Mouse (Mus musculus) ES-E14 (cell line): ENCODE results near the gene St3gal4. TPM values are rescaled to one million over a fixed set of nuclear protein-coding genes. Genes with fewer than 3 reads are reported as not detected.

ENCODE experiments used
- DNase-seq: peaks from one replicate; pipeline ENCODE4 v3.0.0-alpha.2; 2013; ENCODE audit warnings: low read depth, low spot score
- H3K27ac ChIP-seq: 2 replicates; pipeline ENCODE4 v1.5.1; 2012; ENCODE audit warnings: low read depth, mild to moderate bottlenecking, low read length, moderate library complexity, mixed read lengths; ENCODE audit not compliant: poor library complexity, insufficient read depth, severe bottlenecking
- H3K36me3 ChIP-seq: 2 replicates; pipeline ENCODE4 v1.6.1; 2012; ENCODE audit warnings: mild to moderate bottlenecking, low read length, moderate library complexity, mixed read lengths; ENCODE audit not compliant: control insufficient read depth, poor library complexity, insufficient read depth, severe bottlenecking
- H3K4me1 ChIP-seq, 2 experiments: fragments of 150-350 bp in 1 of 2; sonication (generic) in 1 of 2; 2 replicates each; pipeline ENCODE4 v1.6.1; 2012; ENCODE audit warnings: low read length in 2 of 2, mild to moderate bottlenecking in 1 of 2, mixed read lengths in 1 of 2; ENCODE audit not compliant: control insufficient read depth in 2 of 2, insufficient read depth in 2 of 2, poor library complexity in 1 of 2
- H3K4me3 ChIP-seq, 2 experiments: fragments of 150-350 bp in 1 of 2; sonication (generic) in 1 of 2; 2 replicates each; pipeline ENCODE4 v1.5.1; 2012; ENCODE audit warnings: low read length in 2 of 2, low read depth in 1 of 2, mild to moderate bottlenecking in 1 of 2, mixed read lengths in 1 of 2; ENCODE audit not compliant: insufficient read depth in 1 of 2, poor library complexity in 1 of 2, severe bottlenecking in 1 of 2
- H3K9ac ChIP-seq: 2 replicates; pipeline ENCODE4 v1.6.1; 2012; ENCODE audit warnings: low read depth, mild to moderate bottlenecking, low read length, mixed read lengths; ENCODE audit not compliant: poor library complexity, insufficient read depth, severe bottlenecking
- H3K9me3 ChIP-seq: fragments of 150-350 bp; sonication (generic); 2 replicates; pipeline ENCODE4 v1.6.1; 2012; ENCODE audit warnings: low read depth, mild to moderate bottlenecking, low read length; ENCODE audit not compliant: control insufficient read depth, insufficient read depth
- CHD2 ChIP-seq: IDR thresholded peaks from 2 replicates; pipeline ENCODE4 v1.6.1; 2014; ENCODE audit warnings: mild to moderate bottlenecking, low read depth, low read length, inconsistent platforms
- HCFC1 ChIP-seq: IDR thresholded peaks from 2 replicates; pipeline ENCODE4 v1.6.1; 2012; ENCODE audit warnings: low read length, inconsistent platforms, borderline replicate concordance; ENCODE audit not compliant: insufficient read depth
- MAFK ChIP-seq: IDR thresholded peaks from 2 replicates; pipeline ENCODE4 v1.6.1; 2014; ENCODE audit warnings: mild to moderate bottlenecking, low read depth, low read length, inconsistent platforms; ENCODE audit not compliant: insufficient read depth
- ZC3H11A ChIP-seq: IDR thresholded peaks from 2 replicates; pipeline ENCODE4 v1.6.1; 2012; ENCODE audit warnings: low read depth, mild to moderate bottlenecking, inconsistent platforms, low read length, borderline replicate concordance
- ZNF384 ChIP-seq: IDR thresholded peaks from 2 replicates; pipeline ENCODE4 v1.6.1; 2012; ENCODE audit warnings: low read depth, low read length, inconsistent platforms
- in situ Hi-C, 2 experiments: fragments of 600-800 bp; cut with MboI; formaldehyde crosslinking; loops; one replicate each; pipeline ENCODE4 v1.15.1; 2025; ENCODE audit warnings: low sequenced_read_pairs in 2 of 2, inconsistent platforms in 1 of 2; ENCODE audit not compliant: unreplicated experiment in 2 of 2
- total RNA-seq: library from RNA; depleted of rRNA; stranded (reverse); fragments of 300-350 nt; gene quantifications from 2 replicates; pipeline ENCODE4 v1.2.3, GENCODE M21; 2012

St3gal4 gene
- total RNA-seq, 1 experiment = 9.7 TPM

- Histone ChIP-seq H3K9ac (no peak overlapping the region), H3K9me3 (no peaks in the 10 kb centered on the region), H3K4me3 (peak overlapping the region; percentile 71 to 81), H3K27ac (no peak overlapping the region), H3K36me3 (no peaks in the 10 kb centered on the region), H3K4me1 (peaks cover 0 to 6% of the 10 kb centered on the region in 2 experiments; a peak in 3 of 4 replicates)
- TF ChIP-seq CHD2 (no peak), HCFC1 (no peak), ZC3H11A (no peak), ZNF384 (no peak), MAFK (no peak)
- DNase-seq = no peak
- in situ Hi-C loops = no loop called here
Measured at GRCm38 (mm10) chr9:35115804-35116203, 3.3 kb downstream of the St3gal4 start.

GRCm38 (mm10) chr9:35115299-35115698 lies 3.8 kb downstream of the St3gal4 start:
- H3K36me3 ChIP-seq = no peaks in the 10 kb centered on the region
- H3K9me3 ChIP-seq = no peaks in the 10 kb centered on the region
- in situ Hi-C loops = no loop called here
- H3K4me1 ChIP-seq = peaks cover 2 to 9% of the 10 kb centered on the region in 2 experiments; a peak in 3 of 4 replicates
- H3K27ac ChIP-seq = no peak overlapping the region
- no peak for TF ChIP-seq CHD2
- TF ChIP-seq HCFC1 = no peak
- no peak for TF ChIP-seq MAFK
- no peak for TF ChIP-seq ZC3H11A
- no peak for TF ChIP-seq ZNF384
- DNase-seq = no peak
- no peak overlapping the region for H3K4me3 ChIP-seq
- H3K9ac ChIP-seq = no peak overlapping the region

- Histone ChIP-seq H3K4me1 (peaks cover 5 to 12% of the 10 kb centered on the region in 2 experiments; a peak in 3 of 4 replicates), H3K4me3 (no peak overlapping the region), H3K36me3 (no peaks in the 10 kb centered on the region), H3K27ac (no peak overlapping the region), H3K9me3 (no peaks in the 10 kb centered on the region), H3K9ac (no peak overlapping the region)
- TF ChIP-seq ZNF384 (no peak), HCFC1 (no peak), ZC3H11A (no peak), MAFK (no peak), CHD2 (no peak)
- no peak for DNase-seq
- in situ Hi-C loops = no loop called here
Measured at GRCm38 (mm10) chr9:35114234-35114633, 4.8 kb downstream of the St3gal4 start.

- peaks cover 6 to 16% of the 10 kb centered on the region in 2 experiments; a peak in 3 of 4 replicates for H3K4me1 ChIP-seq
- in situ Hi-C loops = no loop called here
- TF ChIP-seq HCFC1 (0 out of 2 replicates have a peak, but pooled peaks have one; percentile 28), ZC3H11A (no peak)
- no peaks in the 10 kb centered on the region for H3K9me3 ChIP-seq
- no peak overlapping the region for H3K9ac ChIP-seq
- H3K36me3 ChIP-seq = no peaks in the 10 kb centered on the region
- H3K4me3 ChIP-seq = peak overlapping the region; percentile 34 to 41
- DNase-seq = peak; percentile 70
- no peak overlapping the region; the same call in 1 of the 2 replicates for H3K27ac ChIP-seq
Measured at GRCm38 (mm10) chr9:35111941-35112595, 7.0 kb downstream of the St3gal4 start.

GRCm38 (mm10) chr9:35111446-35111845 lies 7.6 kb downstream of the St3gal4 start:
- Histone ChIP-seq H3K9ac (no peak overlapping the region), H3K36me3 (no peaks in the 10 kb centered on the region), H3K4me1 (peaks cover 6 to 16% of the 10 kb centered on the region in 2 experiments; a peak in 3 of 4 replicates), H3K27ac (no peak overlapping the region), H3K9me3 (no peaks in the 10 kb centered on the region), H3K4me3 (peak overlapping the region in 1 of 2 experiments; percentile 41; a peak in 1 of 4 replicates)
- in situ Hi-C loops = no loop called here
- DNase-seq = peak; percentile 1
- TF ChIP-seq MAFK (no peak), ZC3H11A (no peak), ZNF384 (no peak), HCFC1 (no peak)
